Mouse (Mus musculus): ENCODE data around the gene Sp2.
A peak's percentile ranks its signal among the peaks of the same experiment; 100 is the strongest.

Sp2 gene

DNA sequence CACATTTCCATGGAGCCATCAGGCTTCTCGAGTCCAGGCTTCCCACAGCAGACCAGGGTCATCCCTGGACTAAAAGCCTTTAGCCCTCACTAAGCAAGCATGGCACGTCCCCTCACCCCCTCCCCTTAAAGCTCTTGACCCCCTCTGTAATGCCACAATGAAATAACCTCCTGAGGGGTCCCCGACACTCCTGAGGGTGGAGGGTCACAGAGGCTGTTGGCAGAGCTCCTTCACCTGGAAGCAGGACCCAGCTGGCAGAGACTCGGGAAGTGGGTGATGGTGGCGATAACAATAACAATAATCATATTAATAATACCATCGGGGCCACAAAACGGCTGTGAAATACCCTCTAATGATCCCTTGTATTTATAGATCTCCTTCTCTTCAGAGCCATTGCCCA, at the start of gene Sp2:
TSS of gene Sp2 (minus strand) at position 101 of the 400 bp plus-strand sequence.
- no peak for DNase-seq

DNA sequence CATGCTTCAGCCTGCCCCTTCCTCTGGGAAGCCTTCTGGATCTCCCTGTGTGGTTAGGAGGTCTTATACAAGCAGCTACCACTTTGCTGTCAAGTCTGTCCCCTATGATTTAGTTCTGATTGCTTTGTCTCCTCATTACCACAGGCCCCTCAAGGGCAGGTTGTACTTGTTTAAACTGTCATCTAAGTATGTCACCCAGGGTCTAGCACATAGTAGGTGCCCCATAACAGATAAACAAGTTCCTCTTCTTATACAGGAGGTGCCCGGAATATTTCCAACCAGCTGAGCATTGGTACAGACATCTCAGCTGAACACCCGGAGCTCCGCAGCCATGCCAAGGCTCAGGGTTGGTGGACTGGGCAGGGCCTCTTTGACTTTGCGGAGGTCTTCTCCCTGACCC, 49.7 kb upstream of the Sp2 start:
- DNase-seq, result no peak

DNA sequence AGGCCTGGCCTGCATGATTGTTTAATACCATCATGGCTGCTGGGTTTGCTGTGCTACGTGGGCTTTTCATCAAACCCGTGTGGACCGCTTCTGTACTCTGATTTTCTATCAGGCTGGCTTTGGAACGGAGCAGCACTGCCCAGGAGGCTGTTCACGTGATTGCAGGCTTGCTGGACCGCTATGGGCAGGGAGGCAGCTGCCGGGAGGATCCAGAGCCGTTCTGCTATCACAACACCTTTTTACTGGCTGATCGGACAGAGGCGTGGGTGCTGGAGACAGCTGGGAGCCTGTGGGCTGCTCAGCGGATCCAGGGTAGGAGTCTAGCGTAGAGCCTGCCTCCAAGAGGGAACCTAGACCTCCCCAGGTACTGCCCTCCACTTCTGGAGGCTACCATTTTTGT, 49.2 kb upstream of the Sp2 start:
- no peak for DNase-seq

DNA sequence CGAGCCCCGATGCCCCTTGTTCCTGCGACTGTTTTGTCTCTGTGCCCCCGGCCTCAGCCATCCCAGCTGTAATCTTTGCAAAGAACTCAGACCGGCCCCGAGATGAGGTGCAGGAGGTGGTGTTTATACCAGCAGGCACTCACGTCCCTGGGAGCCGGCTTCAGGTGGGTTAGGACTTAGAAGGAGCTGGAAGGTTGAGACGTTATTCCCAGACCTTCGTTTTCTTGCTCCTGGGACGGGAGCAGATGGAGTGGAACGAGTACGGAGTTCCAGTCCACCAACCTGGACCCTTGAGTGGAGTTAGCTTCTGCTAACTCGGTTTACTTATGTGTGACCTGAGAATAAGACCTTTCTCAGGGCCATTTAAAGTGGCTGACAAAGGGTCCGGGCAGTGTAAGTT, 47.7 kb upstream of the Sp2 start:
- no peak for DNase-seq

DNA sequence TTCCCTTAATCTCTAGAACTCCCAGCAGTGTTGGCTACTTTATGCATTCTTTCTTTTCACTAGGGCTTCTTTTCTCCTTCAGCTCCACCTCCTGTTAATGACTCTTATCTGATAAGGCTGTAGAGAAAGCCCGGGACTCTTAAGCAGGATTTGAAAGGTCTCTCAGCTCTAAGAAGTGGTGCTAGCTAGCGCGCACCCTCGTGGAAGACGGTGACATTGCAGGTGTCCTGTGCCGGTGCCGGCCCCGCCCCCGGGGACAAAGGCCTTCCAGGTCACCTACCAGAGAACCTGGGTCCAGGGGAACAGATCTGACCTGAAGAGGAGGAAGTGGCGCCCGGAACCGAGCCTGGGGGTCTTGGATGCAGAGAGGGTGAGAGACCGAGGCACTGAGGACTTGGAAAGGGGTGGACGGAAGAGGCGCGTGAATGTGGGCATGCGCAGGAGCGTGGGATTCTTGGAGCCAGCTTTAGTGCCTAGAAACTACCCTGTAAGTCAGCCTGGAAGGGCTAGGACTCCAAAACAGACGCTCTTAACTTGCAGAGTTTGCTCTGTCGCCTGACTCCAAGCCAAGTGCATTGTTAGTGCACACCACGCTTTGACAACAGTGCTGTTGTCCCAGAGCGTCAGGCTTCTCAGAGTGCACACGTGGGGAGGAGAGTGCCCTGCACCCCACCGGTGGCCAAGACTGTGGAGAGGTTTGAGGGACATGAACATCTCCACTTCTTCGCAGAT, 47.1 kb upstream of the Sp2 start, which contains the start of gene Scrn2:
TSS of gene Scrn2 (plus strand) at position 253 of the 732 bp plus-strand sequence.
- peak; percentile 80 for DNase-seq

DNA sequence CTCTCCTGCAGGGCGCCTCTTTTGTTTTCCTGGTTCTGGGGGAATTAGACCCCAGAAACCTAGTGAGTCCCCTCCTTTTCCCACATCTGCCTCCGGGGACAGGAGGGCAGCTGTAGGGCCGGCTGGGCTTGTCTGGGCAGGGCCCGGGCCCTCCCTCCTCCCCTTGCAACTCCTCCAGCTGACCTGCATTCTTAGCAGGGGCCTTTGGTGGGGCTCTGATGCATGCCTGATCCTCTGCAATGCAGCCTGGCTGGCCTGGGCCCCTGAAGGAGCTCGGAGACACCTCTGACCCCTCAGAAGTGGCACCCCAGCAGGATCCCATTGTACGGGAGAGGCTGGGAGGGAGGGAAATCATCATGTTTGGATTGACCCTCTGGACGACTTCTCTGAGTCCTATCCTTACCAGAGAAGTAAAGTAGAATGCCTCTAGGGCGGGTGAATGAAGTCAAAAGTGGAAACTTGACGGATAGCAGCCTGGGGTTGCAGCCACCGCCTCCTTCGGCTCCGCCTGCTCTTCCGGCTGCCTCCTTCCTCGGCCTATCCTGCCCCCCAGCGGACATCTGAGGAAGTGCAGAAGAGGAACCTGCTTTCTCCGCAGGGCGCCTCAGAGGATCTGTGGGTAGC, 43.1 kb upstream of the Sp2 start:
- peak; percentile 84 for DNase-seq

DNA sequence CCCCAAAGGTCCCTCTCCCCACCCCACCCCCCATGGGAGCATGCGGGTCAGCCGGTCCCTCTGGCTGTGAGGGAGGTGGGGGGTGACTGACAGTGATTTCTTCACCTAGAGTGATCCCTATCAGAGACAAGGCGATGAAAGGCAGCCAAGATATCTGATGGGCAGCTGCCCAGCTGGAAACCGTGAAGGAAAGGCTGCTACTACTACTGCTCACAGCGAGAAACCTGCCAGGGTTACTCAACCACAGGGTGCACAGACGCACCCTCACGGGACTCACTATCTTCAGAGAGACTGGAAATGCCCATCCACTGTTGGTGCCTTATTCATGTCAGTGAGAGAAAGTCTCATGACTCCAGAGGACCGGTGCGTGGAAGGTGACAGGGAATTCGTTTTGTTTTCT, 42.2 kb upstream of the Sp2 start:
- no peak for DNase-seq

DNA sequence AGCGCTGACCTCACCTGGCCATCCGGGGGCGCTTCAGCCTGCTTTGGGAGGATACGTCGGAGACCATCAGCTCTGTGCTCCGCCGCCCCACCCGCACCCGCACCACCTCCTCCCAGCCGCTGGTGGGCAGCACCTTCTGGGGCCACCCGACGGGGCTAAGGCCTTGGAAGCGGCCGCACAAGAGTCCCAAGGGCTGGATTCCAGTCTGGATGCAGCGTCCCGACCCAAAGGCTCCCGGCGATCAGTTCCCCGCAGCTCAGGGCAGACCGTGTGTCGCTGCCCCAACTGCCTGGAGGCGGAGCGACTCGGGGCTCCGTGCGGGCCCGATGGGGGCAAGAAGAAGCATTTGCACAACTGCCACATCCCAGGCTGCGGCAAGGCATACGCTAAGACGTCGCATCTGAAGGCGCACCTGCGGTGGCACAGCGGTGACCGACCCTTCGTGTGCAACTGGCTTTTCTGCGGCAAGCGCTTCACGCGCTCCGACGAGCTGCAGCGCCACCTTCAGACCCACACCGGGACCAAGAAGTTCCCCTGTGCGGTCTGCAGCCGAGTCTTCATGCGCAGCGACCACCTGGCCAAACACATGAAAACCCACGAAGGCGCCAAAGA, 39.2 kb upstream of the Sp2 start:
- peak; percentile 81 for DNase-seq

DNA sequence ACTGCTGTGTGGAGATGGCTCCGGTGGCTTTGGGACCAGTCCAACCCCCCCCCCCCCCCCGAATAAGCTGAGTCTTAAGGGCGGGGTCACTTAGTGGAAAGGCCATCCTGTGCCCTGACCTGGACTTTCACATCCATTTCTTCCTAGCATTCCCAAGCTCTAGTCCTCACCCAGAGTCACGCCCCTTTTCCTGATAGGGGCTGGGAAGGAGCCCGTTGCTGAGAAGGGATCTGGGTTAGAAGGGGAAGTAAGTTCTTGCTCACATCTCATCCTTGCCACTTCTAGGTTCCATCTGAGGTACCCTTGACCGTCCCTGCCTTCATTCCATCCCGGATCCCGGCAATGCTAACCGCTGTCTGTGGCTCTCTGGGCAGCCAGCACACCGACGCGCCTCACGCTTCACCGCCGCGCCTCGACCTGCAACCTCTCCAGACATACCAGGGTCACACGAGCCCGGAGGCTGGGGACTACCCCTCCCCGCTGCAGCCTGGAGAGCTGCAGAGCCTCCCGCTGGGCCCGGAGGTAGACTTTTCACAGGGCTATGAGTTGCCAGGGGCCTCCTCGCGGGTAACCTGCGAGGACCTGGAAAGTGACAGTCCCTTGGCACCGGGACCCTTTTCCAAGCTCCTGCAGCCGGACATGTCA, 38.5 kb upstream of the Sp2 start:
- DNase-seq, result no peak

DNA sequence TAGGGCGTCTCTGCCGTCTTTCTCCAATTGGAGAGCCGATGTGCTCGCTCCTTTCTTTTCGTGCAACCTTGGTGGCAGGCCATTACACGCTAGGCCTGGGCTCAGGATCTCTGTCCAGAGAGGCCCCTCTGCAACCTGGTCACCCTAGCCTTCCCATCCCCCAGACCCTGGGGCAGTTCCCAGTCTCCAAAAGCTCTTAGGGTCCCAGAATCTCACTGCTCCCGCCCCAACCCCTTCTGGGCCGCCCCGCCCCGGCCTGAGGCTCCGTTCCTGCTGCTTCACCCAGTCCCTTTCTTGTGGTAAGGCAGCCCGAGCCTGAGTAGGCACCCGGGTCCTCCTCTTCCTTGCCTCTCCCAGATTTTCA, 36.6 kb upstream of the Sp2 start:
- no peak for DNase-seq

DNA sequence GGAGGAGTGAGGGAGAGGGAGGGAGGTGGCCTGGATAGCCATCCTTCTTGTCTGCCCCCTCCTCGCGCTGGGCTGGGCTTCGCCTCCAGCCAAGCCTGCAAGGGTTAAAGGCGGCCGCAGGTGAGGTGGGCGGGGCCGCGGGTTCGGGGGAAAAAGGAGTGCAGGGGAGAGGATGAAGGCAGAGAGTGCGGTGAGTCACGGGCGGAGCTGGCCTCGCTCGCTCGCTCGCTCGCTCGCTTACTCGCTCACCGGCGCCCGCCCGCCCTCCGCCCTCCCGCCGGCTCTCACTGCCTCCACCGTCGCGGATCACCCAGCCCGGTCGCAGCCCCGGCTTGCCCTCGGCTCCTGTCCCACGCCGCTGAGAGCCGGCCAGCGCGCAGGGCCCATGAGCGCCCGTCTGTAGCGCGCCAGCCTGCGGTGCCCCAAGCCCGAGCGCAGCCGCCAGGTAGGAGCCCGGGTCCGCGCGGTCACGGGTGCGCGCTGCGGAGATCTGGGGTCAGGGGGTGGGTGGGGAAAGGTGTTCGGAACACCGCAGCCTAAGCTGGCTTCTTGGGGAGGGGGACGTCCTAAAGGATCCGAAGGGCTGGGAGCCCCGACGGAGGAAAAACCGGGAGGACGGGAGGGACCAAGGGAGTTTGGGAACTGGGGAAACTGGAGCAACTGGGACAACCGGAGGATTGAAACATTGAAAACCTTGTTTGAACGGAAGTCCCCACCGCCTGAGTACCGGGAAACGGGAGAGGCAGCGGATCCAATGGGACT, 36.0 kb upstream of the Sp2 start:
- no peak for DNase-seq

DNA sequence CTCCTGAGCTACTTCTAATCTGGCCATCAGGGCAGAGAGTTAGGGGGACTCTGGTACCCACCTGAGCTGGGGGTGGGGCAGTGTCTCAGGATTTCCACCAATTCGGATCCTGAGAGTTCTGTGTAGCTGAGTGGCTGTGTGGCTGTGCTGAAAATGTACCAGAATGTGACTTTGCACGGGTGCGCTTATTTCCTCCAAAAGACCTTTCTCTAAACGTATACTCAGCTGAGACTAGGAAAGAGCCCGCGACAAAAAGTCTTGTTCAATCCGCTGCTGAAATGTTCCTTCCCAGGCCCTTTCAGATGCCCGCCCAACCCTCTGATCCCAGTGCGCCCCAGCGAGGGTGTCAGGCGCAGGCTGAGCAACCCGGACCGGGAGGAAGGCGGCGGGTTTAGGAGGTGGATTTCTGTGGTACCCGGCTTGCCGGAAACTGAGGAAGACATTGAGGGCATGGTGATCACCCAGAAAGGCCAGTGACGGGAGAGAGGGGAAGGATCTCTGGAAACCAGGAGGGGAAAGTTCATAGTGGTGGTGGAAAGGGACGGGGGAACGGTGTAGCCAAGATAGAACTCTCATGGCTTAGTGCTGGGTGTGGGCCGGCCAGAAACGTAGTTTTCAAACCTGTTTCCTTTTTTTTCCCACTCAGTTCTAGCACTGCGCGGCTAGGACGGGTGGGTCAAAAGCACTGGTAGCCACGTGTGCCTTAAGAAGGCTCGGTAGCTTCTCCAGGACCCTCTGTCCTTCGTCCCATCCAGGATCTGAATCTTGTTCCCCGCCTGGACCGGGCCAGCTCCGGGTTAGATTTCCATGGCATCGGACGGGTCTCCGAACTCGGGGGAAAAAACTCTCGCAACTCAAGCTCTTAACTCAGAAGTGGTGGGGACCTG, 35.2 kb upstream of the Sp2 start:
- no peak for DNase-seq

DNA sequence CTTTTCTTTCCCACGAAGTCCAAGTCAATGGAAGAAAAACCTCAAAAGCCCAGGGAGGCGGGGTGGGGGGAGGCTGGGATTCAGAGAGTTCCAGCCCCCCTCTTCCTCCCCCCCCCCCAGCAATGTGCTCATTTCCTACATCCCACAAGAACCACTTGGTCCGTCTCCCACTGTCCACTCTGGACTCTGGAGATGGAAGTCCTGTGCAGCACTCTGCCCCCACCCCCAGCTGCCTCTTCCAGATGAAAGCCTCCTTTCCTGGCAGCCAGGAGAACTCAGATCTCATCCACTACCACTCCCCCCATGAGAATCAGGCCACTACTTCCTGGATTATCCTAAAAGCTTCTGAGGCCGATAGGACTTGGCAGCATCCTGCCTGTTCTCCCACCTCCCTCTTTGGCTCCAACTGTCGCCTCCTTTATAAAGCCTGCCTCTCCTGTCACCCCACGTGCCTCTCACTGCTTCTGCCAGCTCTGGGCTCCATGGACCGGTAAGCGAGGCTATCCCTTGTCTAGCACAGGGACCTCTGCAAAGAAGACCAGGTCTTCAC, 30.4 kb upstream of the Sp2 start, which contains the start of gene Sp6:
TSS of gene Sp6 (plus strand) at position 274 of the 550 bp plus-strand sequence.
- no peak for DNase-seq

DNA sequence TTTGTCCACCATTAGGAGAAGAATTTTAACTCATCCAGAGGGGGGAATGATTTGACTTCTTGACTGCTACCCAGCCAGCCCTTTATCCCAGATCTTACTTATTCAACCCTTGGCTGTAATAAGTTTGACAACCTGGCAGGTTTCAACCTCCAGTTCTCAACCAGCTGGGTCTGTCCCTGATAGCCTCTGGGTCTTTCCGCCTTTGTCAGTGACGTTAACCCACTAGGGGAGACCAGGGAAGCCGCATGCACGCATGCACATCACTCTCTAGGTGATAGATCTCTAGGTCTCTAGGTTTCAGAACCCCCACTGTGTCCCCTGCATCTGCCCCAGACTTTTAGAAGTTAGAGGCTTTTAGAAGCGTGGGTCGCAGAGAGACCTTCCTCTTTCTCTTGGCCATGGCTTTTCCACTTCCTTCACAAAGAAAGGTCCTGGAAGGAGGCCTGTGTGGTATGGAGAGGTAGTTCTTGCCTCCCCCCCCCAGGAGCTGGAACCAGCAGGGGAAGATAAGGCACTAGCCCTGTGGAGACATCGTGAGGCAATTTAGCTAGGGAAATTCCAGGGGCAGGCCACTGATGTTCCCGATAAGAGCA, 26.5 kb upstream of the Sp2 start:
- no peak for DNase-seq

DNA sequence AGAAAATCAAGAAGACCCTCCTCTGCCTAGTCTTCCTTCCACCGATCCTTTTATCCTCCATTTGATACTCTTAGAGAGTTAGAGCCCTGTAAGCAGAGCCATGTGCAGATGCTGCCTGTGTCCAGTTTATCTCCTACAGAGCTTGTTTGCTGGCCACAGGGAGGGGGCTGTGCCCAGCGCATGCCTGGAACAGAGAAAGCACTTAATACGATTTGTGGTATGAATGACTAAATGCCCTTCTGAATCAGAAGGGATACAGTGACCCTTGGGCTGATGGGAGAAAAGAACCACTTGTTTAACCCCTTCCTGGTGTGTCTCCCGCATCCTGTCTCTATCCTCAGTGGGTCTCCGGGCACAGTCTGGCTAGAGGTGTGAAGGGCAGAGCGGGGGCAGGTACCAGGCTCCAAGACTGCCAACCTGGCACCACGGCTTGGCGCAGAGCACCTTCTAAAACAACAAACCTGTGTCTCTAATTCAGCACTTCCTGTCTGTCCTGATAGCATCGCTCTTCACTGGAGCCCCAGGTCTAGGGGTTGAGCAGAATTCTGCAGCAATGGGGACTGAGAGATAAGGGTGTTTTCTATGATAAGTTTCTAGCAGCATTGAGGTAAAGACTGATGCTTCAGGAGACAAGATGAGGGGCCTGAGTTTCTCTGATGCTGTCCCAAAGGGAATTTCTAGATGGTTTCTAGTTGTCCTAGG, 24.5 kb upstream of the Sp2 start:
- no peak for DNase-seq

DNA sequence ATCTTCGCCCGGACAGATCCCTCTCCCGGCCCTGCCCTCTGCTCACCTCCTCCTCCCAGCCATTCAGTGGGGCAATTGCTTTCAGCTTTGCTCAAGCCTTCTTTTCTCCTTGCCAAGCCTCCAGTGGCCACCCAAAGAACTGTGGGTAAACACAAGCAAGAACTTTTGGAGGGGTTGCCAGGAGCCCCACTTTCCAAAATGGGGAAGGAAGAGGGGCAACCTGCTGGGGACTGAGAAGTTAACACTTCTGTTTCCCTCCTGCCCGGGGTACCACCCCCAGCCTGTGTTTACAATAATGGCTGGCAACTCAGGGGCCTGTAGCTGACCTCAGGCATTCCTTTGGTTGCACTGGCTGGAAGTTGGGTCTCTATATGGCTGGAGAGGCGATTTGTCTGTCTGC, 20.4 kb upstream of the Sp2 start:
- no peak for DNase-seq

DNA sequence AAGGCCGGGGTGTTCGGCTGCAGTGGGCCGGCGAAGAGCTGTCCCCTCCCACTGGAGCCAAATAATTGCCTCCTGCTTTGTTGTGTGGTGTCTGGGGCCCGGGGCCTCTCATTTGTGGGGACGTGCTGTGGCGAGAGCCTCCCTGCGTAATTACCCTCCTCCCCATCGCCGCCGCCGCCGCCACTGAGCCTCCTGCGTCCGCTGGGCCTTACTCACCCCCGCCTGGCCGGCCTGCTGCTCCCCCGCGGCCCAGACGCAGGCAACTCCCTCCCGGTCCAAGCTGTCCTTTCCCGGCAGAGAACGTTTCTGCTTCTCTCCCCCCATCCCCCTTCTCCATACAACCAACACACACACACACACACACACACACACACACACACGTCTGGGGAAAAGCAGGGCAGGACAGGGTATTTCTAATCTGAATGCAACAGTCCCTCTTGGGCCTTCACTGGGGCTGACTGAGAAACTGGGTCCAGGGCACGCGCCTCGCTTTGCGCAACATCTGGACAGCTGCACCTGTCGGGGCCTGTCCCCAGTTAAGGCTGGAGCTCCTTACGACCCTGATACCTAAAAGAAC, 14.7 kb upstream of the Sp2 start:
- DNase-seq, result peak; percentile 67

DNA sequence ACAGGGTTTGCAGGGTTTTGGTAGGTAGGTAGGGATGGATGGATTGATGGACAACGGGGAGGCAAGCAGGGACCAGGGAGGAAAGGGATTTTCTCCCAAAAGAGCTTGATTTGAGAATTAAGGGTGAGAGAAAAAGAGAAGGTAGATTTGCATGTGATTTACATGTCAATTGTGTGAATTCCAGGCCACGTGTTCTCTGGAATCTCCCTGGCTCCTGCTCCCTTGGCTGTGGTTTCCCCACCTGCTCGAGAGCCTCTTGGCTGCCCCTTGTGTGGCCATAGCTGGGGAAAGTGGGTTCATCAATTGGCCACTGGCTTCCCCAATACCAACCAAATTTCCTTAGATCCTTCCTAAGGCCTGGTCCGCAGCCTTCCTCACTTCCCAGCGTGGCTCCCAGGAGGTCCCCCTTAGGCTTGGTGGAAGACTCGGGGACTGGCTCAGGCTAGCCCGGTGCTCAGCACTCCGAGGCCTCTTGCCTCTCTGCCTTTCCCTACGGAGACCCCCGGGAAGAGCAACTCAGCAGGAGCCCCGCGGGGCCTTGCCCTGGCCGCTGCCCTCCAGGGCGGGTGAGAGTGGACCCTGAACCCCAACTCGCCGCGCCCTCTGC, 14.1 kb upstream of the Sp2 start:
- no peak for DNase-seq

DNA sequence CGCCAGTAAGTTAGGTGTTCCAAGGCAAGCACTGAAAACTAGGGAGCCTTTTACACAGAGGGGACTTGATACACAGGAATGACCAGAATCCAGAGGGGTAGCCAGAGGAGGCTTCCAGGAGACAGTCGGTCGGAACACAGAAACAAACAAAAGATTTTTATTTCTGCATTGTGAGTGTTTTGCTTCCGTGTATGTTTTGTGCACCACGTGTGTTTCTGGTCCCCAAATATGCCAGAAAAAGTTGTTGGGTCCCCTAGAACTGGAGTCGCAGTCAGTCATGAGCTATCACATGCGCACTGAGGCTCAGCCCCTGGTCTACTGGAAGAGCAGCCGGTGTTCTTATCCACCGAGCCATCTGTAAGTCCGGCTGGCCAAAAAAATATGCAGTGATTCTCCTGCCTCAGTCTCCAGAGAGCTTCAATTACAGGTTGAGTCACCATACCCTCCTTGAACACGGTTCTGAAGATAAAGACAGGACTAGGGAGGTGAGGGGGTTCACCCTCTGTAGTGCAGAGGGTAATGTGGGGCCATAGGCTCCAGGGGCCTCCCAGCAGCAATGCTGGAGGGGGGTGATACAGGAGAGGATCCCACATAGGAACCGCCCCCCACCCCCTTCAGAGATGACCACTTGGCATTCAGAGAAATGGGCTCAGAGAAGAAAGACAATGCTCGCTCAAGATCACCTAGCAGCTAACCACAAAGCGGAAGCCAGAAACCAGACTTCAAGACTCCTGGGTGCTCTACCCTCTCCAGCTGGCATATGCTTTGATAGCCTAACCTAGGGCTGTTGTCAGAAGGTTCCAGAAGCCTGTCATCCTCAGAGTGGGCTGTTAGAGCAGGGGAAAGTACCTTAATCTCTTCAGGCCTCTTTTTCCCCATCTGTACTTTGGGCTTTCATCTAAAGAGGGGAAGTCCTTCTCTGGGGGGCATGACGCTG, 13.3 kb upstream of the Sp2 start:
- DNase-seq, result no peak

Data from cerebellum, adult 9-11 months (tissue).